Mouse (Mus musculus) liver, postnatal 0 days (tissue): Measurements from ENCODE around the gene Art5.

Experiments used
- CTCF ChIP-seq: sonication (generic); IDR thresholded peaks from 2 replicates; pipeline ENCODE4 v1.5.1; 2016; ENCODE audit warnings: antibody characterized with exemption, low read depth
- EP300 ChIP-seq: IDR thresholded peaks from 2 replicates; pipeline ENCODE4 v1.6.1; 2016; ENCODE audit warnings: antibody characterized with exemption, low read depth, mild to moderate bottlenecking

- no peak for TF ChIP-seq CTCF
- TF ChIP-seq EP300 = no peak
These were observed 42.9 kb downstream of the Art5 start for GRCm38 (mm10) chr7:102066363-102066762.
